Mouse (Mus musculus) induced T-regulatory cell, adult 2 months (primary cell): ENCODE results near the gene Saa4.
"Not testable (repeated sequence)": the region's sequence is repeated elsewhere in the genome, so short reads cannot be mapped to it uniquely, and the experiment has no call there.

Experiments
- DNase-seq: peaks from one replicate; pipeline ENCODE4 v3.0.0-alpha.2; 2012; ENCODE audit warnings: low read depth

Gene Saa4

GRCm38 (mm10) chr7:46715600-46715999, 16.8 kb downstream of the Saa4 start, which contains the start of gene Saa3:
Gene Saa3 (minus strand): TSS chr7:46715700.
- DNase-seq, result no peak

- peak; percentile 88 for DNase-seq
These were observed 17.9 kb downstream of the Saa4 start for GRCm38 (mm10) chr7:46714518-46714917.

- peak; percentile 5 for DNase-seq
These were observed 20.2 kb downstream of the Saa4 start for GRCm38 (mm10) chr7:46712250-46712649.

- DNase-seq, result peak; percentile 95
These were observed 22.0 kb downstream of the Saa4 start, which contains the start of gene Saal1 for GRCm38 (mm10) chr7:46710390-46710844. Gene Saal1 (minus strand): TSS chr7:46710680.

GRCm38 (mm10) chr7:46700521-46701025, 31.8 kb downstream of the Saa4 start:
- DNase-seq, result no peak

GRCm38 (mm10) chr7:46696754-46697153, 35.6 kb downstream of the Saa4 start:
- no peak for DNase-seq

GRCm38 (mm10) chr7:46686827-46687226, 45.6 kb downstream of the Saa4 start:
- peak; percentile 26 for DNase-seq

- DNase-seq, result no peak
These were observed 51.7 kb downstream of the Saa4 start for GRCm38 (mm10) chr7:46680732-46681131.

- DNase-seq, result not testable (repeated sequence)
These were observed 53.4 kb downstream of the Saa4 start for GRCm38 (mm10) chr7:46679044-46679443.

- no peak for DNase-seq
These were observed 54.0 kb downstream of the Saa4 start for GRCm38 (mm10) chr7:46678417-46678816.
